Mouse (Mus musculus): Measurements from ENCODE around the gene Gm10961. TPM values are rescaled to one million over a fixed set of nuclear protein-coding genes. Genes with fewer than 3 reads are reported as not detected.

Gm10961 gene
- not detected in 2 replicates for polyA plus RNA-seq (2014; fragmentation: Nextera tagmentation; extraction: Ambion mirVana)

DNA sequence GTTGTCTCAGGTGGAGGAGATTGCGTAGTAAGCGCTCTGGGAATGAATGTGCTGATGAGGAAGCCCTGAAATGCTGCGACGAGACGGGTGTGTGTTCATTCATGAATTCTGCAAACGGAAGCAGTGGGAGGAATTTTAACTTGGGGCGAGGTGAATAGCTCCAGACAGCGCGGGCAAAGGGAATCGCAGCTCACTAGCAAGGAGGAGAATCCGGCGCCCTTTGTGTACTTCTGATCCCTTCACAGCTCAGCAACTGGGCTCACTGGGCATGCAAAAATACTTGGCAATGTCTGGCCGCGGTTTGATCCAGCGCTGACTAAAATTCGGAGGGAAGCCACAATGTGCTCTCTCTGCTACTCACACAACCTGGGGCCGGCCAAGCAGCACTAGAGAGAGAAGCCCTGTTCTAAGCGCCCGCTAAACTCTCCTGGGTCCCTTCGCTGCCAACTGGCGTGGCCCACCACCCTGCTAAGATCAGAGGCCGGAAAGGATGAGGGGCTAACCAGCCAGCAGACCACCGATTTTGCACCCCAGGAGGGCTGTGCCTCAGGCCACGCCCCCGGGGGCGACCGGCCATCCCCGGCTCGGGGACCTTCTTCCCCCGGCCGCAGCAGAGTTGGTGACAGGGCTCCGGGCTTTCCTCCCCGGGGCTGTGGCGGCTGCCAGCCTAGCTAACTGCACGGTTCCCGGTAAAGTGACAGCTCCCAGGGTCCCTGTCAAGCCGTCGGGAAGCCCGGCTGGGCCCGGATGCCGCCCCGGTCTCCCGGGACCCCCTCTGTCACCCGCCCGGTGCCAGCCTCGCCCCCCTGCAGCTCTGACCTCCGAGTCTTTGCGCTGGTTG lies at the start of gene Gm10961:
TSS of gene Gm10961 (plus strand) at position 641 of the 841 bp plus-strand sequence.
- peak within 1 kb of the TSS; percentile 85 for H3K9ac ChIP-seq (ENCODE audit: low read length)
- H3K4me1 ChIP-seq (replicated peaks; ENCODE audit: control insufficient read depth, insufficient read depth, low read length): peaks cover 7% of the 10 kb centered on the region; the same call in 1 of the 2 replicates
- peaks cover 17% of the 10 kb centered on the region for H3K36me3 ChIP-seq (ENCODE audit: control insufficient read depth, insufficient read depth, low read length)
- peak within 1 kb of the TSS; percentile 78 for H3K4me3 ChIP-seq (ENCODE audit: low read depth, low read length)
- peak within 1 kb of the TSS; percentile 85 for H3K4me2 ChIP-seq (ENCODE audit: low read length)
- DNase-seq (ENCODE audit: low spot score) (peak; percentile 81), ATAC-seq (replicated peaks; ENCODE audit: low FRiP score, low TSS enrichment, low read depth) (peak; percentile 75)
- no peaks in the 10 kb centered on the region for H3K27me3 ChIP-seq (replicated peaks; ENCODE audit: control insufficient read depth, insufficient read depth, low read length)
- H3K9me3 ChIP-seq (ENCODE audit: control insufficient read depth, low read length): no peaks in the 10 kb centered on the region
- peak within 1 kb of the TSS; percentile 90 for H3K27ac ChIP-seq (ENCODE audit: low read depth)
- 1% methylated on average over 45 of the region's 48 CpGs for WGBS

DNA sequence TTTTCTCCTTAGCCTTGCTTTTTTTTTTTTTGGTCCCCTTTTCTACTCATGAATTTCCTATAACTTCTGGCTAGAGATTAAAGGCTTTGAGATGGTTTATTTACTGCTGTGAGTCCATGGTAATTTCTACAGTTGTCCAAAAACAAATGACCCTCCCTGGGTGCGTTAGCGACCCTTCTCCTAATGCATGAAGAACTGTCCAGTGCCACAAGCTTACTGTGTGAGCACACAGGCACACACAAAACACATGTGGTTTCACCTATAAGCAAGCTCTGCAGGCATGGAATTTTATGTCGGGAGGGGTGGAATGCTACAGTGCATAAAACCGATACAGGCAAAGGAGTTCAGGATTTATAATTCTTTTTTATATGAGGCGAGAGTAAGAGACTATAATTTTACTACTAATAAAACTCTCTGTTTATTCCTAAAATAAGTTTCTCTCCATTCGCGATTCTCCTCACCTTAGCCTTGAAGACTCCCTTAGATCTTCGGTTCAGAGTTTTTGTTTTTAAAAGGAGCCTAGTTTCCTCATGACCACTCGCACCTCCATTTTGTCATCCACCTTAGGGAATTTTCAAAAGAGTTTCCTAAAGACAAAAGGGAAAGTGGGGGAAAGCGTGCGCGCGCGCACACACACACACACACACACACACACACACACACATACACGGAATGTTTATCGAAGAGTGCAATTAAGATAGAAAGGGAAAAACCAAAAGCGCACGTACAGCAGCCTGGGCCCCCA lies 48.8 kb upstream of the Gm10961 start:
- peak overlapping the region; percentile 45 for H3K4me2 ChIP-seq (ENCODE audit: low read length)
- H3K27me3 ChIP-seq (replicated peaks; ENCODE audit: control insufficient read depth, insufficient read depth, low read length): peaks cover 87% of the 10 kb centered on the region
- peak overlapping the region; percentile 25 for H3K4me3 ChIP-seq (ENCODE audit: low read depth, low read length)
- ATAC-seq (replicated peaks; ENCODE audit: low FRiP score, low TSS enrichment, low read depth) (no peak), DNase-seq (ENCODE audit: low spot score) (peak; percentile 58)
- no peaks in the 10 kb centered on the region for H3K9me3 ChIP-seq (ENCODE audit: control insufficient read depth, low read length)
- no peaks in the 10 kb centered on the region for H3K36me3 ChIP-seq (ENCODE audit: control insufficient read depth, insufficient read depth, low read length)
- H3K9ac ChIP-seq (ENCODE audit: low read length): no peak overlapping the region
- no peak overlapping the region for H3K27ac ChIP-seq (ENCODE audit: low read depth)
- H3K4me1 ChIP-seq (replicated peaks; ENCODE audit: control insufficient read depth, insufficient read depth, low read length): peaks cover 4% of the 10 kb centered on the region; the same call in 1 of the 2 replicates
- WGBS: 4% methylated on average over 18 of the region's 18 CpGs

DNA sequence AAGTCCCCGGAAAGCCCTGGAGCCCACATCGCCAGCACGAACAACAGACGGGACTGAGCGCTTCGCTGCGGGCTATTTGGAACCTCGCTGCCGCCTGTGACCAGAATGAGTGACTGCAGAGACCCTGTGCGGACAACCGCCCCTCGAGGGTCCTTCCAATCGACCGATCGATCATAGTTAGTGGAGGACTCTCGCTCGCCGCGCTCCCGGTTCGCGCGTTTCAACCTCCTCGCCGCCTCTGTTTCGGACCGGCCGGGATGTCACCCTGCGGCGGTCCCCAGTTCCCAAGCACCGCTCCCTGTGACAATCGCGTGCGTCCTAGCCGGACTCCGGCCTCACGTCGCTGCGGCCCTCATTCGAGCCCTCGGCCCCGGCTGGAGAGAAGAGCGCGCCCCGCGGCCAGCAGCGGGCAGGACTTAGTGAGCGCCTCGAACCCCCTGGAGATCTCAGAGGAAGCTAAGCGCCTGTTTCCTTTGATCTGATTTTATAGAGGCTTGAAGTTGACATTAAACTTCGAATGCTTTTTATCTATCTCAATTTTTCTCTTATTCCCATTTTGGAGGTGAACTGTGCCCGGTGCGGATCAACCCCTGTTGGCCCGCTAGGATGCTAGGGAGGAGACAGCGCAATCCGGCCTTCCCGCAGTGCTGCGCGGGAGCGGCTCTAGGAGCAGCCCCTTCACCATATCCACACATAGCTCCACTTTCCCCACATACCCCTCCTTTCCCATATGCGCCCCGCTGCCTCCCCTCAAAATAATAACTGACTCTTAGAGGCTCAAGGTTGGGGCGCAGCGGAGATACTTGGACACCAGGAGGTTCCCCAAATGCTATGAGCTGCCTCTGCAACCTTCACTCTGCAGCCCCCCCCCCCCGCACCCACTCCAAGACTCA lies 48.0 kb upstream of the Gm10961 start:
- Histone ChIP-seq H3K27ac (ENCODE audit: low read depth) (no peak overlapping the region), H3K4me3 (ENCODE audit: low read depth, low read length) (peak overlapping the region; percentile 25), H3K4me1 (replicated peaks; ENCODE audit: control insufficient read depth, insufficient read depth, low read length) (peaks cover 4% of the 10 kb centered on the region; the same call in 1 of the 2 replicates), H3K36me3 (ENCODE audit: control insufficient read depth, insufficient read depth, low read length) (no peaks in the 10 kb centered on the region), H3K27me3 (replicated peaks; ENCODE audit: control insufficient read depth, insufficient read depth, low read length) (peaks cover 95% of the 10 kb centered on the region), H3K9ac (ENCODE audit: low read length) (no peak overlapping the region), H3K9me3 (ENCODE audit: control insufficient read depth, low read length) (no peaks in the 10 kb centered on the region), H3K4me2 (ENCODE audit: low read length) (peak overlapping the region; percentile 45)
- DNase-seq (ENCODE audit: low spot score) (peak; percentile 77), ATAC-seq (replicated peaks; ENCODE audit: low FRiP score, low TSS enrichment, low read depth) (no peak)
- WGBS: under 1% methylated on average over 65 of the region's 65 CpGs

DNA sequence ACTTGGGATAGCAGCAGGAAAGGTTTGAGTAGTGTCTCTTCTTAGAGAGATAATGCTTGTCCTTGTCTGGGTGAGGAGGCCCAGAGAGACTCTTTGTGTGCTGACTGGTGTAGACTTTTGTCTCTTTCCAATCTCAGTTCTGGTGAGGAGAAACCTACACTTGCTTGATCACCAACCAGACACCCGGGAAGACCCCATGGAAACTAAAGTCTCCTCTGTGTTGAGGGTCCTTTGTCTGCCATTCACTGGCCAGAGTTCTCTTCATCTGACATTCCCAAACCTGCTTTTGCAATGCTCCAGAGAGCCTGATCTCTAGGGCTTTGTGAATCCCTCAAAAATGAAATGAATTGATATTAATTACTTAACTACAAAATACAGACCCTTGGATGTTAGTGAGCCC lies 47.2 kb upstream of the Gm10961 start:
- no peak for DNase-seq (ENCODE audit: low spot score)
- Histone ChIP-seq H3K27ac (ENCODE audit: low read depth) (no peak overlapping the region), H3K36me3 (ENCODE audit: control insufficient read depth, insufficient read depth, low read length) (no peaks in the 10 kb centered on the region), H3K4me2 (ENCODE audit: low read length) (no peak overlapping the region), H3K9ac (ENCODE audit: low read length) (no peak overlapping the region), H3K4me1 (replicated peaks; ENCODE audit: control insufficient read depth, insufficient read depth, low read length) (peaks cover 4% of the 10 kb centered on the region; the same call in 1 of the 2 replicates), H3K9me3 (ENCODE audit: control insufficient read depth, low read length) (no peaks in the 10 kb centered on the region), H3K4me3 (ENCODE audit: low read depth, low read length) (no peak overlapping the region), H3K27me3 (replicated peaks; ENCODE audit: control insufficient read depth, insufficient read depth, low read length) (peaks cover 99% of the 10 kb centered on the region)
- 18% methylated on average over 1 of the region's 1 CpGs for WGBS
- ATAC-seq (replicated peaks; ENCODE audit: low FRiP score, low TSS enrichment, low read depth): no peak

DNA sequence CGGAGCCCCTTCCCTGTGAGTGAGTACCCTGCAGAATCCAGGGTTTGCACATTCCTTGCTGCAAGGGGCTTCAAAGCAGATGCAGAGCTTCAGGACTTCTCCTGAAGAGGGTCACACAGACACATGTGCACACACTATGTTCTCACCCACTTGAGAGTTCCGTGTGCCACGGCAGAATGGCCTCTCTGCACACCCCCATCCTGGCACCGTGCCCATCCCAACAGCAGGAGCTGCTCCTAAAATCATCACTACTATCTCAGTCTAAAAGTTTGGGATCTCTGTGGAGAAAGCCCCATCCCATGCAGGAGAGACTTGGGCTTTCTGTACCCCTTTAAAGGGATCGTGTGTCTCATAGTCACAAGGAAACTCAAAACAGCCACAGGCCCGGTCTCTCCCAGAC lies 44.6 kb upstream of the Gm10961 start:
- peaks cover 95% of the 10 kb centered on the region for H3K27me3 ChIP-seq (replicated peaks; ENCODE audit: control insufficient read depth, insufficient read depth, low read length)
- 69% methylated on average over 6 of the region's 6 CpGs for WGBS
- H3K4me2 ChIP-seq (ENCODE audit: low read length): no peak overlapping the region
- ATAC-seq (replicated peaks; ENCODE audit: low FRiP score, low TSS enrichment, low read depth) (no peak), DNase-seq (ENCODE audit: low spot score) (no peak)
- no peak overlapping the region for H3K4me3 ChIP-seq (ENCODE audit: low read depth, low read length)
- no peaks in the 10 kb centered on the region for H3K9me3 ChIP-seq (ENCODE audit: control insufficient read depth, low read length)
- no peak overlapping the region for H3K9ac ChIP-seq (ENCODE audit: low read length)
- no peak overlapping the region for H3K27ac ChIP-seq (ENCODE audit: low read depth)
- H3K4me1 ChIP-seq (replicated peaks; ENCODE audit: control insufficient read depth, insufficient read depth, low read length): peaks cover 4% of the 10 kb centered on the region; the same call in 1 of the 2 replicates
- H3K36me3 ChIP-seq (ENCODE audit: control insufficient read depth, insufficient read depth, low read length): no peaks in the 10 kb centered on the region

GRCm38 (mm10) chr3:107591612-107592011 lies 39.5 kb upstream of the Gm10961 start:
- 26% methylated on average over 1 of the region's 1 CpGs for WGBS
- Histone ChIP-seq H3K36me3 (ENCODE audit: control insufficient read depth, insufficient read depth, low read length) (no peaks in the 10 kb centered on the region), H3K4me1 (replicated peaks; ENCODE audit: control insufficient read depth, insufficient read depth, low read length) (peaks cover 4% of the 10 kb centered on the region)

GRCm38 (mm10) chr3:107593632-107594031 lies 37.5 kb upstream of the Gm10961 start:
- ATAC-seq (replicated peaks; ENCODE audit: low FRiP score, low TSS enrichment, low read depth) (no peak), DNase-seq (ENCODE audit: low spot score) (no peak)
- 22% methylated on average over 2 of the region's 2 CpGs for WGBS
- Histone ChIP-seq H3K27me3 (replicated peaks; ENCODE audit: control insufficient read depth, insufficient read depth, low read length) (peaks cover 92% of the 10 kb centered on the region), H3K4me3 (ENCODE audit: low read depth, low read length) (no peak overlapping the region), H3K27ac (ENCODE audit: low read depth) (no peak overlapping the region), H3K9ac (ENCODE audit: low read length) (no peak overlapping the region), H3K36me3 (ENCODE audit: control insufficient read depth, insufficient read depth, low read length) (no peaks in the 10 kb centered on the region), H3K4me2 (ENCODE audit: low read length) (no peak overlapping the region), H3K4me1 (replicated peaks; ENCODE audit: control insufficient read depth, insufficient read depth, low read length) (peaks cover 4% of the 10 kb centered on the region), H3K9me3 (ENCODE audit: control insufficient read depth, low read length) (no peaks in the 10 kb centered on the region)

More at GRCm38 (mm10) chr3:107591612-107592011, 39.5 kb upstream of the Gm10961 start:
- ATAC-seq (replicated peaks; ENCODE audit: low FRiP score, low TSS enrichment, low read depth) (no peak), DNase-seq (ENCODE audit: low spot score) (no peak)
- Histone ChIP-seq H3K4me3 (ENCODE audit: low read depth, low read length) (no peak overlapping the region), H3K27me3 (replicated peaks; ENCODE audit: control insufficient read depth, insufficient read depth, low read length) (peaks cover 94% of the 10 kb centered on the region), H3K27ac (ENCODE audit: low read depth) (no peak overlapping the region), H3K9me3 (ENCODE audit: control insufficient read depth, low read length) (no peaks in the 10 kb centered on the region), H3K9ac (ENCODE audit: low read length) (no peak overlapping the region), H3K4me2 (ENCODE audit: low read length) (no peak overlapping the region)

All from intestine, embryonic 14.5 days (tissue).